Mouse (Mus musculus) adipocyte (in vitro differentiated cells): ENCODE measurements around the gene Mettl9.

Source experiments
- DNase-seq: peaks from one replicate; pipeline ENCODE4 v3.0.0-alpha.2; 2016; ENCODE audit warnings: low spot score

Gene Mettl9

DNA sequence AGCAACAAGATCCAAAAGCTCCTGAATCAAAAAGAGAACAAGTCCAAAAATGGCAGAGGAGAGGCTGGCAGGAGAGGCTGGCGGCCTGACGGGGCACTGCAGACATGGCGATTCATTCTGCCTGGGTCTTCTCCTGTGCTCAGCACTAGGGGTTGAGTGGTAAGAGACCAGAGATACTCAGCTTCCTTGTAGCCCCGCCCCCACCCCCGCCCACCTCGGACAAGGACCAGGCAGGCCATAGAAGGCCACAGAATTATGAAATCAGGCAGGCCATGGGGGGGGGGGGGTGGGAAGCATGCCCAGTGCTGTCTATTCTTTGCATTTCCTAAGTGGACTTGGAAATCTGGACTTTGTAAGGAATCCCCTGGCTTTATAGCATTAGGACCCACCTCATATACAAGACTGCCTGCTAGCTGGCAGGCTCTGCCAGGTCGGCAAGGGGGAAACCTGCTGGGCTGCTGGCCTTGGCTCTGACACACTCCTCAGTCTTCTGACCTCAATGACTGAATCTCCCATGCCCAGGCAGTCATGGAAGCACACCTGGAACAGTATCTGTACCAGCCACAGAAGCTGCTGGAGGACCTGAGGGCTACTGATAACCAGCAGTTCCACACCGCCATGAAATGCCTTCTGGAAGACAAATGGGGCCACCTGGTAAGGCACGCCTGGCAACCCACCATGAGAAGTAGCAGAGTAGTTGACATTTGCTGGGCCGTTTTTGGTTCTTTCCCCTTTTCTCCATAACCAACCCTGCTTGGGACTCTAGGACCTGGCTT is 64.6 kb downstream of the Mettl9 start:
- no peak for DNase-seq

DNA sequence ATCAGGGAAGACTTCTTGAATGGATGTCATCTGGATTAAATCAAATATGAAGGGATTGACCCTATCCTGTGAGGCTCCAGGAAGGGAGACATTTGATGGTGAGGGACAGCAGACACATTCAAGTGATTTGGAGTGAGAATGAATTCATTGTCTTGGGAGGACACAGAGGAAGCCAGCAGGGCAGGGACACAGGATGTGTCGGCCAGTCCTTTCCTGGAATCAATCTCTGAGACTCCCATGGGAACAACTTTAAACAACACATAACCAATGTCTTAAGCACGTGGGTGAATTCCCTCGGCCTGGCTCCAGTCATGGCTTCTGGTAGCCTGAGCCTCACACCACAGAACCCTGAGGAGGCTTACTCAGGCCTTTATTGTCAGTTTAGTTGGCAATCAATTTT is 73.6 kb downstream of the Mettl9 start:
- DNase-seq: no peak

DNA sequence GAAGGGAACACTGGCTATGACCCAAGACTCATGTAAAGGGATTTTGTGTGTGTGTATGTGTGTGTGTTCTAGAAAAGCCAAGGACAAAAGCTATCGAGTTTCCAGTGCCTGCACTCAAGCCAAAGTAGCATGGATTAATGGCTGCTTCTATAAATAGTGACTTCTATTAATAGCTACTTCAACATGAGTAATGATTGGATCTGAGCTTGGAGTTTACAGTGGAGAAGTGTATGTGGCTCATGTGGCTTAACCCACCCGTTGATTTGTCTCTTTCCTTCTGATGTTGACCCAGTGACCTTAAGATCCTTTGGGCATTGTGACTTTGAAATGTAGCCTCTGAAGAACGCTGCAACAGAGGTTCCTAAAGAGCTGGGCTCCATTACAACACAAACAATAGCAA is 77.1 kb downstream of the Mettl9 start:
- peak; percentile 8 for DNase-seq

DNA sequence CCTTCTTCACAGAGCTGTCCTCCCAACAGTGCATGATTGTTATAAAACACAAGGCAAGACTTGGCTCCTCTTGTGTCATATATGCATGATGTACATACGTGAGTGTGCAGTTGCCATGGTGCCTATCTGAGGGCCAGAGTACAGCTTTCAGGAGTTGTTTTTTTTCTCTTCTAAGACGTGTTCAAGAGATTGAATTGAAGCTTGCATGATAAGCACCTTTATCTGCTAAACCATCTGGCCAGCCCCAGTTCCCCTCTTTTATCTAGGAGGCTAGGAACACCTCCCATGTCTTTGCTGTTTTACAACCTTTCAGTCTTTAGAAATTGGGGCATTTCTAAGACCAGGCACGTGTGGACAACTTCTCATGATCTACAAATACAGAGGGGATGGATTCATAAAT is 77.5 kb downstream of the Mettl9 start:
- DNase-seq: no peak

DNA sequence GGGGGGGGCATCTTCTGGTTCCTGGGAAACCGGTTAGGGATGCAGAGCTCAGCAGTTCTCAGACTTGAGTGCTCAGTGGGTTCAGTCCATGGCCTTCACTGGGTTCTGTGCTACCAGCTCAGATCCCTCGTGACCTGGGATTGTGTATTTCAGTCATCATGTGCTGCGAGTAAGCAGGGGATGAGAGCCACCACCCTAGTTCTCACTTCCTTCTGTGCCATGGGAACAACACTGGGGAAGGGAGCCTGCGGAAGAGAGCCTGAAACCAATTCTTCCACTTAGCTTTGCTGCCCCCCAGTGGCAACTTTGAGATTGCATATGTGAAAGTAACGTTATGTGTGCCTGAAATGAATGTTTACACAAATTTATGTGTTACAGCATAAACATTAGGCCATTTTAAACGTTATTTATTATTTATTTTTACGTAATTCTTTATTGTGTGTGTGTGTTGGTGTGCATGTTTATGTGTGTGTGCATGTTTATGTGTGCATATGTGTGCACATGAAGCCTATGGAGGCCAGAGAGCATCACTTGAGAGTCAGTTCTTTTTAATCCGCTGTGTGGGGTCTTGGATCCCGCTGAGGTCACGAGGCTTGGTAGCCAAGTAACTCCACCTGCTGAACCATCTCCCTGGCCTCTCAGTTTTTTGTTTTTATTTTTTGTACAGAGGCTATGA is 86.0 kb downstream of the Mettl9 start:
- DNase-seq: peak; percentile 82
